Mouse (Mus musculus) adrenal gland, adult 18-20 months (tissue): ENCODE data around the gene Ak5. TPM values are rescaled to one million over a fixed set of nuclear protein-coding genes. Genes with fewer than 3 reads are reported as not detected.

Experiments used
- DNase-seq, 2 experiments: peaks; one replicate each; pipeline ENCODE4 v3.0.0; 2021 to 2022; ENCODE audit warnings: low spot score in 2 of 2
- total RNA-seq, 2 experiments: library from RNA; stranded (reverse); gene quantifications; 1 replicate in 1 of 2; 2 replicates in 1 of 2; pipeline ENCODE4 v1.2.3; 2021

The Ak5 gene
- total RNA-seq, 2 experiments from 2014 or later, result 3.0 to 4.4 TPM

DNA sequence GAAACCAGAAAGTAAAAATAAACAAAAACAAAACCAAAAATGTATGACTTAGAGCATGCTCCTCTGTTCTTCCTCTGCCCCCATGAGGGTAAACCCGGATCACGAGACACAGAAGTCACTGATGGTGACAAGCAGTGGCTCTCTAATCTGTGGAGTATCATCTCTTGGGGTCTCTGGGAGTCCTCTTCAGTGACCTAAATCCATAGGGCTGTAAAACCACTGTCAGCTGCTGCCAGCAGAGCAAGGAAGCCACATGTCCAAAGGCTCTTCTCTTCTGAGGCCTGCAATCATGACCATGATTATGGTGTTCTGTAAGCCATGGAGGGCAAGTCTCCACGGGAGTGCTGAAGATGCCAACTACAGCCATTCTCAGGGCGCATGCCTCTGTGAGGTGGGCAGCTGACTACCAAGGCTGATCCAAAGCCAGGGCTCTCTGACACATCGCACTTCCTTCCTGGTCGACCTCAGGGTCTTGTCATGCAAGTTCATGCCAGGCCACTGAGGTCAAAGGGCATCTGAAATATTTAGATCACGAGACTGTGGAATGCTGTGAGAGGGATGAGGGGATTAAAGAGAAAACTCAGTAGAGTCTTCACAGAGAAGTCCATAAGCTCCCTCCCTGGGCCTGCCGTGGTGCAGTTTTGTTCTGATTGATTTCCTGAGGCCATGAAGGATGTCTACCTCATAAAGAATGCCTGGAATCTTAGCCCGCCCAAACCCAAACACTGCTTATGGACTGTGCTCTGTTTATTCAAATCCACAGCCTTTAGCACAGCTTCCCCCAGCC is 99.5 kb downstream of the Ak5 start:
- DNase-seq, result no peak

DNA sequence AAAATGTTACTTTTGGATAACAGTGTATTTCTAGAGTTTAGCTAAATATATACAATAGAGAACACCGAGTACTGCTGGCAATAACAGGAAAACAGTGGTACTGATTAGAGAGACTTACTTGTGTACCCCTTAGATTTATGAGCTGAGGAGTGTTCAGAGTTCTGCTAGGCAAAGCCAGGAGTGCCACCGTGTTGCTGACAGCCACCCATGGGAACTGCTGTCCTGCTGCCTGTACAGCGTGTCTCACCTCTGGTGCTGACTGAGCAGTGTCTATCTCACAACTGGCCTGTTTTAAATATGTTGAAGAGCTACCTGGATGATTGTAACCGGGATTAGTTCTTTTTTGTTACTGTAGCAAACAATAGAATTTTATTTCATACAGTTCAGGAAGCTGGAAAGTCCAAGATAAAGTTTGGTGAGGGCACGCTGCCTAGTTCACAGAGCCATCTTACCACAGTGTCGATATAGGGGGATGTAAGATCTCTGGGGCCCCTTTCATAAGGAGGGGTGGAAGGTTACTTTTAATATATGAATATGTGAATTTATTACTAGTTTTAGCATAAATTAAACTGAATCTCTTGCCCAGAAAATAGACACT is 103.5 kb downstream of the Ak5 start:
- no peak for DNase-seq

DNA sequence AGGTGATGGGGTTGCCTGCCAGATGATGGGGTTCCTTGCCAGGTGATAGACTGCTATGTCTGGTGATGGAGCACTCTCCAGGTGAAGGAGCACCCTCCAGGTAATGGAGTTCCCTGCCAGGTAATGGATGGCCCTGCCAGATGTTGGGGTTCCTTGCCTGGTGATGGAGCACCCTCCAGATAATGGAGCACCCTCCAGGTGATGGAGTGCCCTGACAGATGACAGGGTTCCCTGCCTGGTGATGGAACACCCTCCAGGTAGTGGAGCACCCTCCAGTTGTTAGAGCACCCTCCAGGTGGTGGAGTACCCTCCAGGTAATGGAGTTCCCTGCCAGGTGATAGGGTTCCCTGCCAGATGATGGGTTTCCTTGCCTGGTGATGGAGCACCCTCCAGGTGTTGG is 104.3 kb downstream of the Ak5 start:
- no peak for DNase-seq

DNA sequence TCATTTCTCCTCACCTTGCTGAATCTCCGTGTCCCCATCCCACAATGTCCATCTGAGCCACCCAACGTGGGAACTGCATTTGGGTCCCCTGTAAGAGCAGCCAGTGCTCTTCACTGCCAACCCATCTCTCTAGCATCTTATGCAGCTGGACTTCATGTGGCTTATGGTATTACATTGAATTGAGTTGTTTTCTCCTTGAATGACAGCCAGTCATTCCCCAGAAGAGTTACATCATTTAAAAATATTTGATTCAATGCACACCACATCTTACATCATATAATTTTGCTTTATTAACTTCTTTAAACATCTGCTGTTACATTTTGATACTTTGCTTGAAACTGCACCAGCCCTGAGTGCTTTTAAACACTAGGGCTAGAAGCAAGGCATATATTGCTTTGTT is 106.5 kb downstream of the Ak5 start:
- no peak for DNase-seq

DNA sequence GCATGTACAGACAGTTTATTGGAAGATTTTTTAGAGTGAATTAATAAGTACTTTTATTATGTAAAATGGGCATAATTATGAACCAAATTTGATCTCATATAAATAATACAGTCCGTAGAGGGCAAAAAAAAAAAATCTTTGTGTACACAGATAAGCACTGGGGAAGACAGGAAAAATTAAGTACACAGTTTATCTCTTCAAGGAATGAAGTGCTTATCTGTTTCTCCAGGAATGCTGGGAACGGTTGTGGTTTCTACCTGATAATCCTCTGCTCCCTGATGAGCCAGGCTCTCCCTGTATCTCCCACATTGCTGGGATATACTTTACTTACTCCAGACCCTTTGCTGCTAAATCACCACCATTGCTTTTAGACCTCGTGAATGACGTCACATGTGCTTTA is 108.9 kb downstream of the Ak5 start:
- no peak for DNase-seq

DNA sequence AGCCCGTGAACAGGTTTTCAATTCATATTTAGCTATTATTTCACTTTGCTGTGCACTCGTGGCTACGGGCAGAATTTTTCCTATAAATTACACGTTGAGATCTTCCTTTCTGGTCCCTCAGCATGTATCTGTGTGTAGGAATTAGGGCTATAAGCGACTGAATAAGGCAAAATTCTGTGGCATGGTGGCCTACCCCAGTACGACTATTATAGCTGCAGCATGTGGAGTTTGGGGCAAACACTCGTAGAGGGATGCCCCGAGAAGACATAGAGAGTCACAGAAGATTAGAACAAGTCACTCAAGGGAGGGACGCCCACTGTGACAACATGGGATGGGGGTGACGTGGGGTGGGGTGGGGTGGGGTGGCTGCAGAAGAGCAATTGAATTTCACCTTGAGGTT is 110.1 kb downstream of the Ak5 start:
- no peak for DNase-seq

DNA sequence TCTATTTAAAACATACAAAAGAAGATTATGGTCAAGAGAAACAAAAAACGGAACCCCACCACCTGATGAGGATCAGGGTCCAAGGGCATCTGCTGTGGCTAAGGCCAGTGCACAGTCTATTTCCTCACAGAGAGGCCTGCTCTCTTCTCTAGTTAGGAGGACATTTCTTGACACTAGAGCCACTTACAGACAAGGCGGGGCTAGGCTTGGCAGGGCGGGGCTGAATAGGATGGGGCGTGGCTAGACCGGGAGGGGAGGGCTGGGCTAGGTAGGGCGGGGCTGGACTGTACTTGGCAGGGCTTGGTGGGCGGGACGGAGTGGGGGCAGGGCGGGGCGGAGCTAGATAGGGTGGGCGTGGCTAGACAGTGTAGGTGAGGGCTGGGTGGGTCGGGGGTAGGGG is 110.5 kb downstream of the Ak5 start:
- DNase-seq, result no peak

DNA sequence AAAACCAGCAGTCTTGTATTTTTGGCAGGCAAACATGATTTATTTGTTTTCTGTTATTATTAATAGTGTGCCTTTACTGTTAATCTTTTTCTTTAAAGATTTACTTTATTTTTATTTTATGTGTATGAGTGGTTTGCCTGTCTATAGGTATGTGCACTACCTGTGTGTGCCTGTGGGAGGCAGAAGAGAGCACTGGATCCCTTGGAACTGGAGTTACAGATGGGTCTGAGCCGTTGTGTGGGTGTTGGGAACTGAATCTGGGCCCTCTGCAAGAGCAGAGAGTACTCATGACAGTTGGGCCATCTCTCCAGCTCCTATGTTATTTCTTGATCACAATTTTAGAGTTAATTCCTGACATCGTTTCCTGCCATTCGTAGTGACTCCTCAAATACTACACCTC is 111.2 kb downstream of the Ak5 start:
- no peak for DNase-seq

DNA sequence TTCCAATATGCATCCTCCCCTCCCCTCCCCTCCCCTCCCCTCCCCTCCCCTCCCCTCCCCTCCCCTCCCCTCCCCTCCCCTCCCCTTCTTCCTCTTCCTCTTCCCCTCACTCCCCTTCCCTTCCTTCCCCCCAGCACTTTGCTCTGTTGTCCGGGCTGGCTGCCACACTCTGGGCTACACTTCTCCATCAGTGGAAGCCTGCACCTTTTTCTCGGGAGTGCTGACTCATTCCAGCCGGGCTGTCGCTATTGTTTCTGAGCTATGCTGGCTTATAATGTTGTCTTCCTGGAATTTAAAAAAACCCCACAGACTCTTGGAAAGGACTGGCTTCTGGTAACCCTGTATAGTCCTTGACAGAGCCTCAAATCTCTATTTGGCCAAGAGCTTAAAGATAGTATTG is 111.7 kb downstream of the Ak5 start:
- no peak for DNase-seq

DNA sequence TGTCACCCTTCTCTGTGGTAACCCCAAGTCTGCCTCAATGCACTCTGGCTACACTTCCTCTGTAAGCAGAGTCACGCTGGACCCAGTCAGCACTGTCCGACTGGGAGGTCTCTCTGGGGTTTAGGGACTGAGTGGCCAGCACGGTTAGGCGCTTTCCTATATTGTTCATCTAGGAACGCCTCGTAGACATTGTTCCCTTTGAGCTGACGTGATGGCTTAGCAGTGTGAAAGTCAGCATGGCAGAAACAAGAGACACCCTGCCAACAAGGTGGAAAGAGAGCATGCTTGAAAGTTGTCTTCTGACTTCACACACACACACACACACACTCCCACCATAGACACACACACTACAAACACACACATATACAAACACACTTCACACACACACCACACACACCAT is 112.9 kb downstream of the Ak5 start:
- DNase-seq, result no peak

DNA sequence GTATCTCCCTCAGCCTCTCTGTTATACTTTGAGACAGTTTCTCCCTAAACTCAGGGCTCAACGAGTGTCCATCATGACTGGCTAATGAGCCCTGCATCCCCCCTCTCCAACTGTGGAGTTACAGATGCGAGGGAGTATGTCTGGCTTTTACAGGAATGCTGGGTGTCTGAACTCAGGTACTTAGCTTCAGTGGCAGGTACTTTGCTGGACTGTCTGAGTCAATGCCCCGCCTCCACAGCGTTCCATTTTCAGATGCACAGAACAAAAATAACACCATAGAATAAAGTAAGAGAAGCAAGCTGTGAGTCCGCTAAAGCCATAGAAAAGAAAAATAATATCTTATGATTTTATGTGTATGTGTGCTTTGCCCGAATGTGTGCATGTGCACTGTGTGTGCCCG is 113.8 kb downstream of the Ak5 start:
- DNase-seq, result no peak

DNA sequence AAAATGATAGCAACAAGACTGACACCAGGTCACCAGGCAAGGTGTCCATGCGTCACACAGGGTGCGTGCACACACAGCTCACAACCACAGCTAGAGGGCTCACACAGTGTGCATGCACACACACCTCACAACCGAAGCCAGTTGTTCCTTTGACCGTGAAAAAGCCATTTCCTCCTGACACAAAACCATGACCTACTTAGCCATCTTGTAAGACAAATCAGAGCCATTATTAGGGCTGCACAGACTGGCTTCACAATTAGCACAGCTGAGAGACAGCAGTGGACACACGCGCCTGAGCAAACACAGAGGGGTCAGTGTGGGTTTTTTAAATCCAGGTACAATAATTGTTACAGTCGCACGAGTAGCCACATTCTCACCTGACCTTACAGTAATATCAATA is 115.5 kb downstream of the Ak5 start:
- DNase-seq, result no peak

DNA sequence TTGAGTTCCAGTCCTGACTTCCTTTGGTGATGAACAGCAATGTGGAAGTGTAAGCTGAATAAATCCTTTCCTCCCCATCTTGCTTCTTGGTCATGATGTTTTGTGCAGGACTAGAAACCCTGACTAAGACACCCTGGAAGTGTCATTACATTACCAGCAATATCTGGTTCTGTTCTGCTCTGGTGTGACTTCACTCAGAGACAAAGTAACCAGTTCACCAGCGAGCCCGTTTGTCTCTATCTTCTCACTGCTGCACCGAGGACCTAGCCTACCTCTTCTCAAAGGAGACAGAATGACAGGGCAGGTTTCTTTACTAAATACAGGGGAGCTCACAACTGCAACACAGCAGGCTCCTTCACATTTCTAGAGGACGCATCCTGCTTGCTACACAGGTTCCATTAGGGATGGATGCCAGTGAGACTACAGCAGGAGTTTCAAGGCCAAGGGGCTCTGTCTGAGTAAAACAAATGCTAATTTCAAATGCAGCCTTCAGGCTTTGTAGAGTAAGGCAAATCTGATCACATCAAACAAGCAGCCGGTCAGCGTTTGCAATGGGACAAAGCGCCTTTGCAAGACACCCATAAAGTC is 117.5 kb downstream of the Ak5 start:
- DNase-seq, result no peak

DNA sequence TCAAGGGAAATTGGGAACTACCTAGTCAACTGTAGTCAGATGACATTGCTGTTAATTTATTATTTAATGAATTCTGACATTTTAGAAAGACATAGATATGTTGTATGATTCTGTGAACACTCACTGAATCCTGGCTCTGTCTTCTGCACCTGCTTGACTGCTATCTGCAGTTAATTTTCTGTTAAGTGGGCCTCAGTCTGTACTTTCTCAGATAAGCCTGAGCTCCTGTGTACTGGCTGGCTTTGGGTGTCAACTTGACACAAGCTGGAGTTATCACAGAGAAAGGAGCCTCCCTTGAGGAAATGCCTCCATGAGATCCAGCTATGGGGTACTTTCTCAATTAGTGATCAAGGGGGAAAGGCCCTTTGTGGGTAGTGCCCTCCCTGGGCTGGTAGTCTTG is 118.1 kb downstream of the Ak5 start:
- DNase-seq, result no peak

DNA sequence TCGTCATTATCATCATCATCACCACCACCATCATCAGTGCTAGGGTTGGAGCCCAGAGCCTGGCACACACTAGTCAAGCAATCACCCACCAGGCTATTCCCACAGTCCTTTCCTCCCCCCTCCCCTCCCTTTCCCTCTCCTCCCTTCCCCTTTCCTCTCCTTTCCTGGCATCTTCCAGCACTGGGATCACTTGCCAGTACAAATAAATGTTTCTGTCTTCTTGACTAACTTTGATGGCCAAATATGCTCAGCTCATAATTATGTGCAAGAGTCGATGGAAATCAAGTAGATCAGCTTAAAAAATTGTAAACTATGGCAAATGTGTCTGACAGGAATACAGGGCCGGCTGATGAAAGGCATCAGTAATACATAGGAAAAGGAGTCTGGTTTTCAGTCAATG is 123.2 kb downstream of the Ak5 start:
- no peak for DNase-seq

DNA sequence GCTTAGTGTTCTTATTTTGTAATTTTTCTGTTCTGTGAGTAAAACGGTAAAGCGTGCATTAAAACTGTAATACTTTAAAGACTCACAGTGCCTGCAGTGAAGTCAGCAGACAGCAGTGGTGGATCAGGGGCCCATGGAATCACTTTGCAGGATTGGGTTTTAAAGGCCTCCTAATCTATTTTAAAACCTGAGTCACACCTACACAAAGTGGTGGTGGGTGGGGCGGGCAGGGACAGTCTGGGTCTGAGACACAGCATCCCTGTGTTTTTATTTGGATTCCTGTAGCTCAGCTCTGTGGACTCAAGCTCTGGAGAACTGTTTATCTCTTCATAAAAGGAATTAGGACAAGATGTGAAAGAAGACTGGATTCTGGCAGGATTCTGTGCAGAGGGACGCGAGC is 125.9 kb downstream of the Ak5 start:
- no peak for DNase-seq

DNA sequence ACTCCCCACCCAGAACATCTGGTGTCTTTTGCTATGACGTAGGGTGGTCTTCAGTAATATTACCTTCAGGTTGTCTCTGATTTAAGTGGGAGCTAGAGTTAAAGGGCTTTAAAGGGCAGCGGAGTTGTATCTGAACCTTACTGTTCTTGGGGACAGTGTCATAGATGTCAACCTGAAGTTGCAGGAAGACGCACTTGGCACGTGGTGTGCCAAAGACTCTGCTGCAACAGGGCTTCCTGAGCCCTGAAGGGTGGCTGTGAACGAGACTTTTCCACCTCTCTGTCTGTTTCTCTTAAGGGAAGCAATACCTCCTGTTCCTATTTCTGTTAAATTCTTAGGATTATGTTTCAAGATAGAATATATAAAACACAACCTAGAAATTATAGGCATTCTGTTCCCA is 137.8 kb downstream of the Ak5 start:
- DNase-seq, result no peak

DNA sequence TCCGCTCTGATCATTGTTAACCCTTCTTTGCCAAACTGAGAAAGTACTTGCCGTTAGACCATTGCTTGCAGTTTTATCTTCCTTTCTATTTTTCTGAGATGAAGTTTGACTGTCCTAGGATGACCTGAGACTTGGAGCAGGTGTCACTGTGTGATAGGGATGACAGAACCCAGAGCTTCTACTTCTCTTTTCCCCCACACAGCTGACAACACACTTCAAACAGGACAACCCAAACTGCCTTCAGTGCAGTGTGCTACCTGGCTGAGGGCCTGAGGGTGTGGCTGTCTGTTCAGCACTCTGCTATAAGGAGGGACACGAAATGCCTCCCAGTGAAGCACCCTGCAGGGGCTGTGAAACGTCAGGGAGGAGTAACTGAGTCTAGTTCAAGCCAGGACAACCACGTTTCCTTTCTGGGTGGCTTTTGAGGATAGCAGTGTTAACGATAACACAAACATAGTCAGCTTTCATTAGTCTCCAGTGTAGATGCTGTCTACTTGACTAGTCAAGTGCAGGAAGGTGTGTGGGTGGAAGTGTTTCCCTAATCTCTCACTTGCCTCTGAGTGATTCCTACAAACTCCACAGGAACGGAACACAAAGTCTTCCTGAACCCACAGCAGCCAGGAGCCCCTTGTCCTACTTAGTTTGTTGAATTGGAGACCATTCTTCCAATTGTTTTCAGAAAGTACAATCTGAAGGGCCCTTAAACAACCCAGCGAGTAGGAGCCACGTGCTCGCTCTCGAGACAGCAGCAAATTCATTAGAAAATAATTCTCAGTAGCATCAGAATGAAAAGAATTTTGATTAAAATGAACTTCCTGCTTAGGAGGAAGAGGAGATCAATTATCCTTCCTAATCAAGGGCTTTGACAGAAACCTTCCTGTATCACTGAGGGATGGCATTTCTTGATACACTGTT is 138.8 kb downstream of the Ak5 start:
- DNase-seq, result no peak

DNA sequence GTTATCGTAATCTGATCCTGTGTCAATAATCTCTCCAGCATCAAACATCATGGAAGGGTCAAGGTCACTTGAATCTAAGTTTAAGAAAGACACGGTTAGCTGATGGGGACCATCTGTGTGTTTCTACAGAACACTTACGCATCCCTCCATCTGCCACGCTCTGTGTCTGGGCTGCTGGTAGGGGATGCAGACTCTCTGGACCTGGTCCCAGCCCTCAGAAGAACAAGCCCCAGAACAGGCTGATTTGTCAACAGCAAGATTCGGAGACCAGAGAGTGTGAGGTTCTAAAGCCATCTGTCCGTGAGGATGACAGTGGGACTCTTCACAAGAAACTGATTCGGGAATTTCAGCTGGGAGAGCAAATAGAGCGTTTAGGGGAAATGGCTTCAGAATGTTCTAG is 141.4 kb downstream of the Ak5 start:
- no peak for DNase-seq

DNA sequence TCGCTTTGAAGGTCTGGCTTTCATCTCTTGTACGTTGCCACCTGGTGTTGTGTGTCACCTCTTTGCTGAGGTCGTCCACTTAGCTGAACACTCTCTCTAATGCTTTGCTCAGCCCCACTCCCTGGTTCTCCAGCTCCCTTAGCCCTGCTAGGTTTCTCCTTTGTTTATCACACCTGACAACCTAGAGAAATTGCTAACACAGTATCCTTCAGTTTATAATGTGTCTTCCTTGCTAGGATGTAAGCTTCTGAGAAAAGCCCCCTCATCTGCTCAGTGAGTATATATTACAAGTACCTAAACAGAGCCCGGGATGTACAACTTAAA is 144.9 kb downstream of the Ak5 start:
- no peak for DNase-seq

DNA sequence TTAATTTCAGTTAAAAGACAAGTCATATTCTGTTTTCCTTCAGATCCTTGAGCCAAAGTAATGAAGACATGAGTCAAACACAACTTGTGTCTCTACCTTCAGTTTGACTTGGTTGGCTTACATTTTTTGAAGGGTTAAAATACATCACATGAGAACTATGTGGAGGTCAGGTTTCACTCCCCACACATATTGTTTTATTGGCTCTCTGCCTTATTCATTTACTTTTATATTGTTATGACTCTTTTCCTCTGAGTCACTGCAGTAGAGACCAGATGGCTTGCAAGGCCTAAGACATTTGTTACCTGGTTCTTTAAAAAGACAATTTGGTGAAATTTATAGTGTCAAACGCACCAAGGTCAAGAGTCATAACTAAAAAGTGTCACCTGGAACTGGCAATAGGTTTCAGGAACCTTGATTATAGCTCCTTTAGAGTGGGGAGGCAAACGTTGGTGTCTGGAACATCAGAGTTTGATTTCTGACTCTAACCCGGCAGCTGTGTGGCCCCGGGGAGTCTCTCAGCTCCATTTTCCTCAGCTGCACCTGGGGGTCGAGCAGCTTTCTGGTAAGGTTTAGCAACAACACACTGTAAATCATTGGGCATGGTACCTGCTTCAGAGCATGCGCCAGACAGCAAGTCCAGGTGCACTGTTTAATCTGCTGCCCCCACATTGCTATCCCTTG is 145.4 kb downstream of the Ak5 start:
- no peak for DNase-seq
